Mouse (Mus musculus): Measurements from ENCODE around the gene Myh3.

DNA sequence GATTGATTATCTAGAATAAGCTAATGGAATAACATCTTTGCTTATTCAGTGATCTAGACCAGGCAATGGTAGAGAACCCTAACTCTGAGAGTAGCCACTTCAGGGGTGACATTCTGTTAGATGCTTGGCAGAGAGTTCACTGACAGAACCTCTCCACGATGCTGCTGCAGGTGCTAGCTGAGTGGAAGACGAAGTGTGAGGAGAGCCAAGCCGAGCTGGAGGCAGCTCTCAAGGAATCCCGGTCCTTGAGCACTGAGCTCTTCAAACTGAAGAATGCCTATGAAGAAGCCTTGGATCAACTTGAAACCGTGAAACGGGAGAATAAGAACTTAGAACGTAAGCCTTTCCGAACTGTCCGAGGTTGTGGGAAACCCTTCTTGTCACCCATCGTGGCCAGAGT is 19.6 kb downstream of the Myh3 start:
- no peak for TF ChIP-seq CTCF (IDR thresholded peaks at IDR 0.05; ENCODE audit: low read depth, low read length)
- TF ChIP-seq POLR2A (IDR thresholded peaks at IDR 0.05; ENCODE audit: insufficient read depth, low read length): no peak
- TF ChIP-seq EP300 (IDR thresholded peaks at IDR 0.05; ENCODE audit: insufficient read depth, low read depth, low read length): no peak
